Mouse (Mus musculus): ENCODE results near the gene Cntrl. TPM values are rescaled to one million over a fixed set of nuclear protein-coding genes. Genes with fewer than 3 reads are reported as not detected.

Gene Cntrl
- polyA plus RNA-seq, 1 experiment from 2014 or later = 10.5 TPM

DNA sequence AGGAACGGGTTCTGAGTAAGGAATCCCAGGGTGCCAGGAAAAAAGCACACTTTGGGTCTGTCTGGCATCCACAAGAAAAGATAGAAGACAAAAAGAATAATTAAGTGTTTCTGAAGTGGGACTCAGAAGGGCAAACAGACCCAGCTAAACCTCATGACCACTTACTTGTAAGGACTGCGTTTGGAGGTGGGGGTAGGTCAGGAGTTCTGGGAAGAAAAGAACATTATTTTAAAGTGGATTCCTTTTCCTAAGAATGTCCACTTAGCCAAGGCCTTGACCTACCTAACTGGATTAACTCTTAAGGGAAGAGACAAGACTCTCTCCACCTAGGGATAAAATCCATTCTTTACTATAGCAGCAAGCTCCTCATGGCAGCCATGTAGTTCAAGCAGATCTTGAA is 36.7 kb upstream of the Cntrl start:
- H3K4me3 ChIP-seq (replicated peaks; ENCODE audit: low read length) = no peak overlapping the region
- H3K27ac ChIP-seq = no peak overlapping the region
- H3K9me3 ChIP-seq (ENCODE audit: control insufficient read depth, low read length) = 0 out of 2 replicates have a peak, but pooled peaks cover 4% of the 10 kb centered on the region
- no peak overlapping the region for H3K4me2 ChIP-seq (replicated peaks)
- ATAC-seq (ENCODE audit: low FRiP score) = no peak
- no peak overlapping the region for H3K9ac ChIP-seq
- WGBS = 78% methylated on average over 2 of the region's 2 CpGs
- H3K4me1 ChIP-seq (replicated peaks; ENCODE audit: control insufficient read depth, insufficient read depth, low read length) = no peaks in the 10 kb centered on the region
- DNase-seq (ENCODE audit: low spot score) = no peak
- H3K27me3 ChIP-seq (ENCODE audit: control insufficient read depth, insufficient read depth, low read length) = no peaks in the 10 kb centered on the region
- H3K36me3 ChIP-seq (replicated peaks; ENCODE audit: control insufficient read depth, insufficient read depth) = no peaks in the 10 kb centered on the region

DNA sequence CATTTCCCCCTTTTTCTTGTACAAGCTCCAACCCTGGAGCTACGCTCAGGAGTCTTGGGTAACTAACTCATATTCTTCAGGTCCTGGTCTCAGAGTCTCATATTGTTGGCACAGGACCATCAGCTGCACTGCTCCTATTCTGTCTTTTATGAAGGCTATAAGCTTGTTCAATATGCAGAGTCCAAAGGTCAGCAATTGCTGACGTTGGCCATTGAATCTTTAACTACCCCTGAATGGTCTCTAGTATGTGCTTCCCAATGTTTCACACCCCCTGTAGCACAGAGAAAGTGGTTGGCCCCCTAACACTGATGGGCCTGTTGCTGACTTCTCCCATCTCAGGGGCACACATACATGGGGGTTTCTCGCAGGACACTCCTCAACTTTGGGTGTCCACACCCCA is 35.0 kb upstream of the Cntrl start:
- ATAC-seq (ENCODE audit: low FRiP score) = no peak
- H3K4me1 ChIP-seq (replicated peaks; ENCODE audit: control insufficient read depth, insufficient read depth, low read length) = no peaks in the 10 kb centered on the region
- H3K9ac ChIP-seq = no peak overlapping the region
- no peak overlapping the region for H3K4me3 ChIP-seq (replicated peaks; ENCODE audit: low read length)
- H3K9me3 ChIP-seq (ENCODE audit: control insufficient read depth, low read length) = 0 out of 2 replicates have a peak, but pooled peaks cover 4% of the 10 kb centered on the region
- H3K27ac ChIP-seq = no peak overlapping the region
- no peaks in the 10 kb centered on the region for H3K27me3 ChIP-seq (ENCODE audit: control insufficient read depth, insufficient read depth, low read length)
- WGBS = 92% methylated on average over 3 of the region's 3 CpGs
- no peak overlapping the region for H3K4me2 ChIP-seq (replicated peaks)
- no peak for DNase-seq (ENCODE audit: low spot score)
- H3K36me3 ChIP-seq (replicated peaks; ENCODE audit: control insufficient read depth, insufficient read depth) = no peaks in the 10 kb centered on the region

DNA sequence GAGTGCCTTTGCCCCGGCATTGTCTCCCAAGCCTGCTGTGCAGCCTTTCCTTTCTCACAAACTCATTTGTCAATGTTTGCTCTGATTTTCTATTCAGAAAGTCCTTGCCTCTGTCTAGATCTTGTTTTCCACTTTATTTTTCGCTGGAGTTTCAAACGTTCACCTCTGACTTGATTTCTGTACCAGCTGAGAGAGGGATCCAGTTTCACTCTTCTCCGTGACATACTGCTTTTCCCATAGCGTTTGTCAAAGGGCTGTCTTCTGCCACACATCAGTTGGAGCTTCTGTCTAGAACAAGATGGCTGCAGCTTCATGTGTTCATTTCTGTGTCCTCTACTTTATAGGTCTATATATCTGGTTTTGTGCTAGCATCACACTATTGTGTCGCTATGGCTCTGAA is 30.1 kb upstream of the Cntrl start:
- ATAC-seq (ENCODE audit: low FRiP score) (no peak), DNase-seq (ENCODE audit: low spot score) (no peak)
- Histone ChIP-seq H3K4me3 (replicated peaks; ENCODE audit: low read length) (no peak overlapping the region), H3K36me3 (replicated peaks; ENCODE audit: control insufficient read depth, insufficient read depth) (no peaks in the 10 kb centered on the region), H3K4me2 (replicated peaks) (no peak overlapping the region), H3K4me1 (replicated peaks; ENCODE audit: control insufficient read depth, insufficient read depth, low read length) (no peaks in the 10 kb centered on the region), H3K9ac (no peak overlapping the region), H3K27me3 (ENCODE audit: control insufficient read depth, insufficient read depth, low read length) (no peaks in the 10 kb centered on the region), H3K9me3 (ENCODE audit: control insufficient read depth, low read length) (no peaks in the 10 kb centered on the region), H3K27ac (no peak overlapping the region)
- WGBS = 66% methylated on average over 6 of the region's 6 CpGs

DNA sequence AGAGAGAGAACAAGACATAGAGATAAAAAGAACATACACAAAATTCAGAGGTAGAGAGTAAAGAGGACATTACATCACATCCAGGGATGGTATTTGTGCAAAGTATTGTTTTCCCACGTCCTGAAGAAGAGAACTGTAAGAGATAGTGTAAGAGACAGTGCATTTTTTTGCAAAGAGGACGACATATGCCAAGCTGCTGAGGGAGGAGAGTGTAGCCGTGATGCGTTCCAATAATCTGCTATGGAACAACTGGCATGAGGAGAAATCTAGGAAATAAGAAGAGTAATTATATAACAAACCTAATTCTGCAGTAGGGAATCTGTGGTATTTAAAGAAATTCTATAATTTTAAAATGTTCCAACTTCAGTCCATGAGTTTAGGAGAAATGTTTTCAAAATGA is 21.9 kb upstream of the Cntrl start:
- no peak for ATAC-seq (ENCODE audit: low FRiP score)
- no peak overlapping the region for H3K27ac ChIP-seq

GRCm38 (mm10) chr2:35100529-35100928 is 8.8 kb upstream of the Cntrl start:
- no peaks in the 10 kb centered on the region for H3K9me3 ChIP-seq (ENCODE audit: control insufficient read depth, low read length)
- H3K9ac ChIP-seq = no peak overlapping the region
- H3K4me3 ChIP-seq (replicated peaks; ENCODE audit: low read length) = no peak overlapping the region
- H3K36me3 ChIP-seq (replicated peaks; ENCODE audit: control insufficient read depth, insufficient read depth) = no peaks in the 10 kb centered on the region
- no peak overlapping the region for H3K27ac ChIP-seq
- no peak for DNase-seq (ENCODE audit: low spot score)
- H3K4me2 ChIP-seq (replicated peaks) = no peak overlapping the region
- no peaks in the 10 kb centered on the region for H3K27me3 ChIP-seq (ENCODE audit: control insufficient read depth, insufficient read depth, low read length)
- ATAC-seq (ENCODE audit: low FRiP score) = no peak
- 86% methylated on average over 6 of the region's 6 CpGs for WGBS
- no peaks in the 10 kb centered on the region for H3K4me1 ChIP-seq (replicated peaks; ENCODE audit: control insufficient read depth, insufficient read depth, low read length)

More for the DNA sequence above, 21.9 kb upstream of the Cntrl start:
- H3K9ac ChIP-seq = no peak overlapping the region
- H3K4me3 ChIP-seq (replicated peaks; ENCODE audit: low read length) = no peak overlapping the region
- no peak for DNase-seq (ENCODE audit: low spot score)
- H3K36me3 ChIP-seq (replicated peaks; ENCODE audit: control insufficient read depth, insufficient read depth) = no peaks in the 10 kb centered on the region
- H3K4me1 ChIP-seq (replicated peaks; ENCODE audit: control insufficient read depth, insufficient read depth, low read length) = no peaks in the 10 kb centered on the region
- 81% methylated on average over 4 of the region's 4 CpGs for WGBS
- H3K9me3 ChIP-seq (ENCODE audit: control insufficient read depth, low read length) = no peaks in the 10 kb centered on the region
- no peak overlapping the region for H3K4me2 ChIP-seq (replicated peaks)
- no peaks in the 10 kb centered on the region for H3K27me3 ChIP-seq (ENCODE audit: control insufficient read depth, insufficient read depth, low read length)

DNA sequence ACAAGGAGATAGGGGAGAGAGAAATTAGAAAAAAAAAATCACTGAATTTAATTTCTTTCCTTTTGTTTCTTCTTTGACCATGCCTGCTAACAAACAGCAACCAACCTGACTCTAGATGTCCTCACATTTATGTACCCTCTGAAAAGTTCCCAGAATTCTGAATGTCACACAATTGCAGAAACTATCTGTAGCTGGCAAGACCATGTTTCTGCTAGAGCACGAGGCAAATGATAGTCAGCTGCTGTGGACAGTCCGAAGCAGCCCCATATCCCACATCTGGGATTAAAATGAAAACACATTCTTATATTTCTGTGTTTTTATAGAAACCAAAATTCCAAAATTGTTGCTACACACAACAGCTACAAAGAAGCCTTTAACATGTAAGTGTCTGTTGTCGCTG is 7.8 kb upstream of the Cntrl start, which contains the start of gene AI182371:
Gene AI182371 (minus strand): TSS at position 101 of the 400 bp plus-strand sequence.
- H3K4me1 ChIP-seq (replicated peaks; ENCODE audit: control insufficient read depth, insufficient read depth, low read length) = no peaks in the 10 kb centered on the region
- DNase-seq (ENCODE audit: low spot score) (no peak), ATAC-seq (ENCODE audit: low FRiP score) (no peak)
- H3K27ac ChIP-seq = no peak within 1 kb of the TSS
- H3K4me2 ChIP-seq (replicated peaks) = no peak within 1 kb of the TSS
- H3K9me3 ChIP-seq (ENCODE audit: control insufficient read depth, low read length) = no peaks in the 10 kb centered on the region
- WGBS = 95% methylated on average over 3 of the region's 3 CpGs
- no peaks in the 10 kb centered on the region for H3K27me3 ChIP-seq (ENCODE audit: control insufficient read depth, insufficient read depth, low read length)
- no peak within 1 kb of the TSS for H3K4me3 ChIP-seq (replicated peaks; ENCODE audit: low read length)
- H3K9ac ChIP-seq = no peak within 1 kb of the TSS
- no peaks in the 10 kb centered on the region for H3K36me3 ChIP-seq (replicated peaks; ENCODE audit: control insufficient read depth, insufficient read depth)

DNA sequence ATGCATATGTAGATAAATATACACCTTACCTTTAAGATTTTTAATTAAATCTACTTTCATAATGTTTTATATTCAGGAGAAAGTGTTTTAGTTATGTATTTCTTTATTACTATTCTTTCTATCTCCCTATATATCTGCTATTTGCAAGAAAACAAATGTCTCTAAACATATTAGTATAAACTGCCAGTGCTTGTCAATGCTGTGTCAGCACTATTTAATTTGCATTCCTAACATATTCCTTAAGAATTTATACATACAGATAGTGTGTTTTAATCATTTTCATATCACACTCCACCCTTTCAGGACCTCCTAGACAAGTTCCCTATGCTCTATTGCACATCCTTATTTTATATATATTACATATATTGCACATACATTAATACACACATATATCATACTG is 6.5 kb upstream of the Cntrl start:
- H3K4me1 ChIP-seq (replicated peaks; ENCODE audit: control insufficient read depth, insufficient read depth, low read length) = no peaks in the 10 kb centered on the region
- H3K27me3 ChIP-seq (ENCODE audit: control insufficient read depth, insufficient read depth, low read length) = no peaks in the 10 kb centered on the region
- no peak overlapping the region for H3K9ac ChIP-seq
- no peak overlapping the region for H3K4me3 ChIP-seq (replicated peaks; ENCODE audit: low read length)
- no peak for DNase-seq (ENCODE audit: low spot score)
- no peaks in the 10 kb centered on the region for H3K9me3 ChIP-seq (ENCODE audit: control insufficient read depth, low read length)
- H3K36me3 ChIP-seq (replicated peaks; ENCODE audit: control insufficient read depth, insufficient read depth) = no peaks in the 10 kb centered on the region
- no peak overlapping the region for H3K27ac ChIP-seq
- no peak for ATAC-seq (ENCODE audit: low FRiP score)
- no peak overlapping the region for H3K4me2 ChIP-seq (replicated peaks)

DNA sequence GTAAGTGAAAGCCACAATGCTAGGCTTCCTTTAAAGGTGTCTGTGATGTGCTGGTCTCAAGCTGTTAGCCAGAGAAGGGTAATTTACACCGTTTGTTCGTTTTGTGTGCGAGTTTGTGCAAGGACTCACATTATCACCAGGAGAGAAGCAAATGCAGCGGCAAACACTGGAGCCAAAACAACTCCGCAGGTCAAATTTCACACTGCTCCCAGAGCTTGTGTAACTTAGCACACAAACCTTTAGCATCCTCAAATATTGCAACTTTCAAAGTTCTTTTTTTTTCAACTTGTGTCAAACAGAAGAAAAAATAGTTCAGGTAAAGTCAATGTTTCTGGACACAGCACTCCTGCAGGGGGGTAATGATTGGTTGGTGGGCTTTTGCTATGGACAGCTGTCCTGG is 5.7 kb upstream of the Cntrl start:
- H3K4me3 ChIP-seq (replicated peaks; ENCODE audit: low read length) = no peak overlapping the region
- no peak for DNase-seq (ENCODE audit: low spot score)
- no peaks in the 10 kb centered on the region; the same call in 1 of the 2 replicates for H3K4me1 ChIP-seq (replicated peaks; ENCODE audit: control insufficient read depth, insufficient read depth, low read length)
- no peak overlapping the region for H3K4me2 ChIP-seq (replicated peaks)
- WGBS = 82% methylated on average over 5 of the region's 5 CpGs
- ATAC-seq (ENCODE audit: low FRiP score) = no peak
- no peaks in the 10 kb centered on the region for H3K36me3 ChIP-seq (replicated peaks; ENCODE audit: control insufficient read depth, insufficient read depth)
- H3K27me3 ChIP-seq (ENCODE audit: control insufficient read depth, insufficient read depth, low read length) = no peaks in the 10 kb centered on the region
- H3K27ac ChIP-seq = no peak overlapping the region
- no peaks in the 10 kb centered on the region for H3K9me3 ChIP-seq (ENCODE audit: control insufficient read depth, low read length)
- no peak overlapping the region for H3K9ac ChIP-seq

DNA sequence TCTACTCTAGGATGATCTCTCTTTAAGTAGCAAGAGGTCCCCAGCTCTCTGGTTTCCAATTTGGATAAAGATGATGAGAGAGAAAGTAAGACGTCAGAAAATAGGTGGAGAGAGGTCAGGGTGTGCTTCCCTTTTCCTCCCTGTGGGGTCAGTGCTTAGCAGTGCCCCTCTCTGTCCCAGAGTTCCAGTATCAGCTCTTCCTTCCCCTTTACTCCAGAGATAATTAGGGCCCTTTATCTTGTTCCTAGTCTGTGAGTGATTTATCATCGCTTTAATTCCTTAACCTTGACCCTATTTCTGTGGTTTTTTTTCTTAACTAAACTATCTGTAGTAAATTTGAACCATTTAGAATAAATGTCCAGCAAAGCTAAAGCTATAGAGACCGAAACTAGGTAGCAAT is 4.4 kb upstream of the Cntrl start:
- Histone ChIP-seq H3K9ac (no peak overlapping the region), H3K27me3 (ENCODE audit: control insufficient read depth, insufficient read depth, low read length) (no peaks in the 10 kb centered on the region), H3K36me3 (replicated peaks; ENCODE audit: control insufficient read depth, insufficient read depth) (no peaks in the 10 kb centered on the region), H3K4me2 (replicated peaks) (no peak overlapping the region), H3K27ac (no peak overlapping the region), H3K9me3 (ENCODE audit: control insufficient read depth, low read length) (no peaks in the 10 kb centered on the region), H3K4me1 (replicated peaks; ENCODE audit: control insufficient read depth, insufficient read depth, low read length) (peaks cover 1% of the 10 kb centered on the region; the same call in 1 of the 2 replicates), H3K4me3 (replicated peaks; ENCODE audit: low read length) (no peak overlapping the region)
- DNase-seq (ENCODE audit: low spot score) (no peak), ATAC-seq (ENCODE audit: low FRiP score) (no peak)
- WGBS = 70% methylated on average over 3 of the region's 3 CpGs

- Histone ChIP-seq H3K27ac (no peak overlapping the region), H3K4me2 (replicated peaks) (no peak overlapping the region), H3K27me3 (ENCODE audit: control insufficient read depth, insufficient read depth, low read length) (no peaks in the 10 kb centered on the region), H3K9me3 (ENCODE audit: control insufficient read depth, low read length) (no peaks in the 10 kb centered on the region), H3K4me3 (replicated peaks; ENCODE audit: low read length) (no peak overlapping the region), H3K9ac (no peak overlapping the region), H3K4me1 (replicated peaks; ENCODE audit: control insufficient read depth, insufficient read depth, low read length) (peaks cover 8% of the 10 kb centered on the region; the same call in 1 of the 2 replicates), H3K36me3 (replicated peaks; ENCODE audit: control insufficient read depth, insufficient read depth) (no peaks in the 10 kb centered on the region)
- WGBS = 56% methylated on average over 5 of the region's 5 CpGs
- DNase-seq (ENCODE audit: low spot score) = peak; percentile 49
- ATAC-seq (ENCODE audit: low FRiP score) = no peak
These were observed 1.2 kb upstream of the Cntrl start for GRCm38 (mm10) chr2:35107984-35108635.
